Mouse (Mus musculus) heart, embryonic 16.5 days (tissue): ENCODE data around the gene Lmna. TPM values are rescaled to one million over a fixed set of nuclear protein-coding genes. Genes with fewer than 3 reads are reported as not detected.

ENCODE experiments used
- ATAC-seq: fragments of 200-750 bp; cut with Nextera tagmentation; replicated peaks from 2 replicates; pipeline ENCODE4 v1.8.0; 2017; ENCODE audit warnings: moderate number of reproducible peaks; ENCODE audit not compliant: insufficient read depth, low FRiP score; ENCODE audit errors: extremely low read depth
- H3K27ac ChIP-seq: fragments of 300-500 bp; sonication (generic); 2 replicates; pipeline ENCODE4 v1.5.1; 2014; ENCODE audit warnings: mild to moderate bottlenecking, low read length, control low read depth, moderate library complexity
- H3K27me3 ChIP-seq: fragments of 300-500 bp; sonication (generic); 2 replicates; pipeline ENCODE4 v1.6.1; 2014; ENCODE audit warnings: low read length, mixed read lengths; ENCODE audit not compliant: control insufficient read depth, insufficient read depth
- H3K36me3 ChIP-seq: fragments of 300-500 bp; sonication (generic); 2 replicates; pipeline ENCODE4 v1.6.1; 2014; ENCODE audit not compliant: control insufficient read depth, insufficient read depth
- H3K4me1 ChIP-seq: fragments of 300-500 bp; sonication (generic); 2 replicates; pipeline ENCODE4 v1.6.1; 2014; ENCODE audit warnings: low read length, mixed read lengths; ENCODE audit not compliant: control insufficient read depth, insufficient read depth
- H3K4me2 ChIP-seq: fragments of 300-500 bp; sonication (generic); 2 replicates; pipeline ENCODE4 v1.6.1; 2014; ENCODE audit warnings: low read depth, mild to moderate bottlenecking, control low read depth, low read length
- H3K4me3 ChIP-seq: fragments of 300-500 bp; sonication (generic); 2 replicates; pipeline ENCODE4 v1.5.1; 2014; ENCODE audit warnings: mild to moderate bottlenecking, control low read depth, low read length
- H3K9ac ChIP-seq: fragments of 300-500 bp; sonication (generic); 2 replicates; pipeline ENCODE4 v1.6.1; 2014; ENCODE audit warnings: low read length, control low read depth
- H3K9me3 ChIP-seq: fragments of 300-500 bp; sonication (generic); replicated peaks from 2 replicates; pipeline ENCODE4 v1.6.1; 2016; ENCODE audit warnings: low read length; ENCODE audit not compliant: control insufficient read depth
- WGBS: fragments of 180-500 bp; shearing (Covaris S2); extraction: QIAGEN DNeasy Blood & Tissue Kit; methylation state at CpG from one replicate; pipeline ENCODE4 v1.1.7; 2014; 5-methylcytosine and 5-hydroxymethylcytosine counted together
- polyA plus RNA-seq: library from polyadenylated mRNA; unstranded; fragments of >200 nt; fragmentation: Nextera tagmentation; extraction: Ambion mirVana; gene quantifications from 2 replicates; pipeline ENCODE4 v1.2.1, GENCODE M21; 2015

Gene Lmna
- polyA plus RNA-seq, 1 experiment from 2014 or later, result 129 TPM

- Histone ChIP-seq H3K4me2 (no peak overlapping the region), H3K9ac (no peak overlapping the region), H3K9me3 (no peaks in the 10 kb centered on the region), H3K27ac (no peak overlapping the region), H3K27me3 (peaks cover 11% of the 10 kb centered on the region), H3K4me1 (no peaks in the 10 kb centered on the region), H3K36me3 (no peaks in the 10 kb centered on the region), H3K4me3 (no peak overlapping the region)
- 71% methylated on average over 5 of the region's 5 CpGs for WGBS
- ATAC-seq, result no peak
Measured at GRCm38 (mm10) chr3:88460029-88460428, 49.7 kb downstream of the Lmna start.

- H3K4me2 ChIP-seq, result no peak overlapping the region
- no peak overlapping the region for H3K9ac ChIP-seq
- no peak overlapping the region for H3K27ac ChIP-seq
- H3K9me3 ChIP-seq, result no peaks in the 10 kb centered on the region
- H3K36me3 ChIP-seq, result no peaks in the 10 kb centered on the region
- peaks cover 14% of the 10 kb centered on the region for H3K27me3 ChIP-seq
- no peak overlapping the region for H3K4me3 ChIP-seq
- ATAC-seq, result no peak
- no peaks in the 10 kb centered on the region for H3K4me1 ChIP-seq
- whole genome bisulfite sequencing, result 3% methylated on average over 14 of the region's 14 CpGs
Measured at GRCm38 (mm10) chr3:88458778-88459219, 51.0 kb downstream of the Lmna start.

GRCm38 (mm10) chr3:88456746-88457532, 52.8 kb downstream of the Lmna start:
- ATAC-seq, result no peak
- Histone ChIP-seq H3K27ac (no peak overlapping the region), H3K4me2 (no peak overlapping the region), H3K4me1 (no peaks in the 10 kb centered on the region), H3K9ac (no peak overlapping the region), H3K4me3 (no peak overlapping the region), H3K9me3 (no peaks in the 10 kb centered on the region), H3K27me3 (peaks cover 17% of the 10 kb centered on the region), H3K36me3 (no peaks in the 10 kb centered on the region)
- WGBS, result 64% methylated on average over 7 of the region's 7 CpGs

- H3K36me3 ChIP-seq, result no peaks in the 10 kb centered on the region
- H3K4me2 ChIP-seq, result no peak overlapping the region
- no peak overlapping the region for H3K27ac ChIP-seq
- no peak for ATAC-seq
- 81% methylated on average over 8 of the region's 8 CpGs for WGBS
- no peak overlapping the region for H3K4me3 ChIP-seq
- peaks cover 17% of the 10 kb centered on the region for H3K27me3 ChIP-seq
- no peak overlapping the region for H3K9ac ChIP-seq
- H3K4me1 ChIP-seq, result no peaks in the 10 kb centered on the region
- no peaks in the 10 kb centered on the region for H3K9me3 ChIP-seq
Measured at GRCm38 (mm10) chr3:88456313-88456712, 53.4 kb downstream of the Lmna start.

GRCm38 (mm10) chr3:88455588-88456264, 54.0 kb downstream of the Lmna start:
- Histone ChIP-seq H3K4me3 (no peak overlapping the region), H3K27me3 (peaks cover 17% of the 10 kb centered on the region), H3K4me2 (no peak overlapping the region), H3K36me3 (no peaks in the 10 kb centered on the region), H3K9me3 (no peaks in the 10 kb centered on the region), H3K27ac (no peak overlapping the region), H3K4me1 (no peaks in the 10 kb centered on the region), H3K9ac (no peak overlapping the region)
- ATAC-seq, result no peak
- WGBS, result 68% methylated on average over 18 of the region's 18 CpGs

- no peaks in the 10 kb centered on the region for H3K4me1 ChIP-seq
- peaks cover 20% of the 10 kb centered on the region for H3K27me3 ChIP-seq
- H3K4me3 ChIP-seq, result no peak overlapping the region
- H3K9ac ChIP-seq, result no peak overlapping the region
- WGBS, result 44% methylated on average over 9 of the region's 9 CpGs
- ATAC-seq, result peak; percentile 33; the same call in 1 of the 2 replicates
- H3K36me3 ChIP-seq, result no peaks in the 10 kb centered on the region
- H3K27ac ChIP-seq, result 0 out of 2 replicates have a peak overlapping the region, but pooled peaks have one; percentile 7
- H3K4me2 ChIP-seq, result no peak overlapping the region
- no peaks in the 10 kb centered on the region for H3K9me3 ChIP-seq
Measured at GRCm38 (mm10) chr3:88454762-88455587, 54.8 kb downstream of the Lmna start.

- 75% methylated on average over 8 of the region's 8 CpGs for whole genome bisulfite sequencing
- H3K36me3 ChIP-seq, result no peaks in the 10 kb centered on the region
- no peak overlapping the region for H3K4me3 ChIP-seq
- no peak overlapping the region for H3K4me2 ChIP-seq
- no peak overlapping the region for H3K9ac ChIP-seq
- no peak for ATAC-seq
- H3K27me3 ChIP-seq, result peaks cover 14% of the 10 kb centered on the region
- H3K9me3 ChIP-seq, result no peaks in the 10 kb centered on the region
- H3K4me1 ChIP-seq, result no peaks in the 10 kb centered on the region; the same call in none of the 2 replicates
- peak overlapping the region; percentile 13; the same call in 1 of the 2 replicates for H3K27ac ChIP-seq
Measured at GRCm38 (mm10) chr3:88453986-88454385, 55.8 kb downstream of the Lmna start.

- Histone ChIP-seq H3K27ac (no peak overlapping the region), H3K9ac (no peak overlapping the region), H3K4me3 (no peak overlapping the region), H3K4me2 (no peak overlapping the region), H3K4me1 (no peaks in the 10 kb centered on the region; the same call in none of the 2 replicates), H3K27me3 (peaks cover 11% of the 10 kb centered on the region), H3K36me3 (no peaks in the 10 kb centered on the region), H3K9me3 (no peaks in the 10 kb centered on the region)
- no peak for ATAC-seq
- WGBS, result 38% methylated on average over 8 of the region's 8 CpGs
Measured at GRCm38 (mm10) chr3:88453369-88453768, 56.4 kb downstream of the Lmna start.
